8 mouse cellular contexts compared by ENCODE assay signal in genomic region chr4:62964844-62965496, GRCm38 (mm10). TPM values are rescaled to one million over a fixed set of nuclear protein-coding genes. Genes with fewer than 3 reads are reported as not detected.
DNase-seq lines count a peak whose midpoint lies in the region; ATAC-seq and TF ChIP-seq lines count a peak whose summit lies in the region.

No protein-coding gene starts in this region.

- peaks cover 4% of the 10 kb centered on the region; the same call in 1 of the 2 replicates for H3K27me3 ChIP-seq in thymus, adult 2 months (ENCODE audit: control insufficient read depth, insufficient read depth, low read length)
- H3K27me3 ChIP-seq in intestine, embryonic 15.5 days (replicated peaks): no peaks in the 10 kb centered on the region

- no peak for TF ChIP-seq POLR2A in thymus, adult 2 months (IDR thresholded peaks at IDR 0.05; ENCODE audit: control insufficient read depth, extremely low read depth, insufficient read depth, low read length, poor library complexity)

- TF ChIP-seq CTCF in gastrocnemius, adult 2 months (IDR thresholded peaks at IDR 0.05): no peak
- no peak for TF ChIP-seq CTCF in thymus, adult 2 months (IDR thresholded peaks at IDR 0.05; ENCODE audit: borderline replicate concordance, control insufficient read depth, extremely low read depth, insufficient read depth, low read length, poor library complexity)

- 0 out of 2 replicates have a peak, but pooled peaks cover under 1% of the 10 kb centered on the region for H3K4me1 ChIP-seq in thymus, adult 2 months (replicated peaks; ENCODE audit: control insufficient read depth, insufficient read depth, low read length)
- H3K4me1 ChIP-seq in intestine, embryonic 15.5 days (replicated peaks): peaks cover 8% of the 10 kb centered on the region

- peak overlapping the region; percentile 73 for H3K4me2 ChIP-seq in intestine, embryonic 15.5 days (replicated peaks)

- H3K4me3 ChIP-seq in gastrocnemius, adult 2 months: peak overlapping the region; percentile 76
- H3K4me3 ChIP-seq in thymus, adult 2 months (ENCODE audit: control insufficient read depth, insufficient read depth, low read length): no peak overlapping the region
- peak overlapping the region; percentile 94 for H3K4me3 ChIP-seq in intestine, embryonic 15.5 days (replicated peaks)

- intact Hi-C loops in gastrocnemius, adult 2 months (cut with DNase I): no loop called here
- intact Hi-C loops in gastrocnemius, postnatal 36 days (cut with DNase I): no loop called here

- peak; percentile 65 for ATAC-seq in intestine, embryonic 15.5 days
- ATAC-seq in megakaryocyte, adult 5-6 weeks (ENCODE audit: poor library complexity, severe bottlenecking): no peak

- no peaks in the 10 kb centered on the region for H3K9me3 ChIP-seq in intestine, embryonic 15.5 days

- 16% methylated on average over 48 of the region's 52 CpGs for WGBS in thymus, adult 2 months
- 1% methylated on average over 52 of the region's 52 CpGs for WGBS in intestine, embryonic 15.5 days

- H3K9ac ChIP-seq in intestine, embryonic 15.5 days: peak overlapping the region; percentile 95

- no peak for DNase-seq in gastrocnemius, adult 2 months
- no peak for DNase-seq in gastrocnemius, postnatal 36 days
- DNase-seq in thymus, adult 2 months: peak; percentile 7
- no peak for DNase-seq in thymus, postnatal 14 days
- peak; percentile 49 for DNase-seq in neural tube, embryonic 10.5 days (ENCODE audit: extremely low spot score, low spot score)
- DNase-seq in cerebellum, adult 9-10 months: no peak

- no peaks in the 10 kb centered on the region for H3K36me3 ChIP-seq in thymus, adult 2 months (ENCODE audit: control insufficient read depth, insufficient read depth, low read length)
- no peaks in the 10 kb centered on the region for H3K36me3 ChIP-seq in intestine, embryonic 15.5 days

- H3K27ac ChIP-seq in gastrocnemius, adult 2 months: no peak overlapping the region
- H3K27ac ChIP-seq in thymus, adult 2 months (ENCODE audit: control insufficient read depth, insufficient read depth, low read length): no peak overlapping the region
- peak overlapping the region; percentile 84 for H3K27ac ChIP-seq in intestine, embryonic 15.5 days

RNA-seq across cellular contexts. Expression of gene Zfp618, which starts 0.4 kb away (rescaled TPM):
- under 1 TPM; 0.18 to 0.20 TPM for total RNA-seq in gastrocnemius, adult 2 months (2021)
- total RNA-seq in gastrocnemius, postnatal 36 days (2021): under 1 TPM; 0.27 to 0.31 TPM
- polyA plus RNA-seq in thymus, adult 2 months (2012; rRNA removed): 1.1 and 1.9 TPM in 2 replicates
- 20.1 and 20.6 TPM in 2 replicates for polyA plus RNA-seq in intestine, embryonic 15.5 days (2015; fragmentation: Nextera tagmentation; extraction: Ambion mirVana)
- 0.02 and 0.05 TPM in 2 replicates for total RNA-seq in megakaryocyte, adult 5-6 weeks (2015)
- not detected in 2 replicates for total RNA-seq in megakaryocyte, adult 5-6 weeks (2017)

Comparison
In these comparisons a context has a peak if more than half of its experiments do, and no peak if none do; other contexts are left out.
1. DNase-seq: peak in thymus, adult 2 months (single experiment) and neural tube, embryonic 10.5 days (single experiment); none in gastrocnemius, adult 2 months (single experiment), gastrocnemius, postnatal 36 days (0 of 2), thymus, postnatal 14 days (single experiment) and cerebellum, adult 9-10 months (single experiment).